Mouse (Mus musculus): ENCODE measurements around the gene Phf24. TPM values are rescaled to one million over a fixed set of nuclear protein-coding genes. Genes with fewer than 3 reads are reported as not detected.
"Not testable (repeated sequence)": the region's sequence is repeated elsewhere in the genome, so short reads cannot be mapped to it uniquely, and the experiment has no call there.

Phf24 gene
- total RNA-seq, 1 experiment from 2014 or later, result 0.73 TPM

DNA sequence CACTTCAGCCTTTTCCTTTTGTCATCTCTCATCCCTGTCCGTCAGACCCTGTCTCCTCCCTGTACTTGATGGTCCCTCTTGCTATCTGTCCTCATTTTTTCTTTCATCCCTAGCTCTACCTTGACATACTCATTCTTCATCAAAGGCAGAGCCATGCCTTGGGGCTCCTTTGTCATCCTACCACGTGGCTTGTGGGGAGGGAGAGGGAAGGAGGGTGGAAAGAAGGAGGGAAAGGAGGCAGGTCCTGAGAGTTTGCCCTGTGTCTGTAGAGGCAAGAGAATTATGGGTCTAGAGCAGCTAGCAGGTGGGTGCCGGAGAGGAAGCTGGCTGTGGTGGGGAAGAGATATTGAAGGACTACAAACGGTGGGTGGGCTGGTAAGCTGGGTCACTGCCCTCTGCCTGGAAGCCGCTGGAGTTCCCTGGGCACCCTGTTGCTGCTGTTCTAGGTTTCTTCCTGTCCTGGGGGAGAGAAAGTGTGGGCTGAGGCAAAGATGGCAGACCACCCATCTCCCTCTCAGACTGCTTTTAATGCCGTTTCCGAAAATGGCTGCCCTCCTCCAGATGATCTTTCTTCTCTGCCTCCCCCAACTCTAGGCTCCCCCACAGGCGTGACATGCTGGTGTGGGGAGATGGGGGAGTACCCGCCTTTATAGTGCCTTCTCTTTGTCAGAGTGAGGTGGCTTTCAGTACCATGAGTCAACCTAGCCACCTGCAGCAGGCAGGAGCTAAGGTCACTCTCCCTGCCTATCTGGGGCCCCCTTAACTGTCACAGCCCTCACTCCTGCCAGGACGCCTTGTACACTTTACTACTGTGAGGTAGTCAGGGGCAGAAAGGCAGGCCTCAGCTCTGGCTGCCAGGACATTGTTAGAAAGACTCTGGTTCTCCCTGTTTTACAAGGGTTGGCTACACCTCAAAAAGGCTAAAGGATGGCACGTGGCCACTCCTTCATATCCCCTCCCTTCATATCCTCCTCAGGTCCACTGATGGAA lies 35.0 kb downstream of the Phf24 start:
- DNase-seq, result no peak

GRCm38 (mm10) chr4:42952563-42952962 lies 36.1 kb downstream of the Phf24 start:
- no peak for DNase-seq

DNA sequence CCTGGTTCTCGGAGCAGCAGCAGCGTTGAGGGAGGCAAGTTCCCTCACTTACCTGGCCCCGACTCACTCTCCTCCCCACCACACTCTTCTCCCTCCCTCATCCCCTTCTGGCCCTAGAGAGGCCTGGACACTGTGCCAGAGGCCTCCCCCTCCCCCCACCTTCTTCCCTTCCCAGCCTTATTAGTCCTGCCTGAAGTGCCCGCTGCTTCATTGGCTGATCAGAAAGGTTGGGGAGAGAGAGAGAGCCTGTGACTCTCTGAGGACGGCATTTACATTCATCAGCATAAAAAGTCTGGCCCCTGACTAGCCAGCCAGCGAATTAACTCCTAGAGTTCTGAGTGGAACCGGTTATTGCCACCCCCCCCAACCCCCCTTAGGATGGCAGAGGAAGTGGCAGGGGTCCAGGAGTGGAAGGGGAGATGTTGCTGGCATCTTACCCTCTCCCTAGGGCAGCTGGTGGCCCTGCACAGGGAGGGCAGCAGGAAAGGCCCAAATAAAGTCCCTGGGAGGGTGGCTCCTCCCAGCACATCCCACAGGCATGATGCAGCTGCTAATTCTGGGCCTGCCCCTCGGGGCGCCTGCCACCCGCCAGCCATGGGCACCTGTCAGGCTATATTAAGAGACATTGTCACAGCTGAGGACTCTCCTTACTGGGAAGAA lies 37.1 kb downstream of the Phf24 start:
- no peak for DNase-seq

DNA sequence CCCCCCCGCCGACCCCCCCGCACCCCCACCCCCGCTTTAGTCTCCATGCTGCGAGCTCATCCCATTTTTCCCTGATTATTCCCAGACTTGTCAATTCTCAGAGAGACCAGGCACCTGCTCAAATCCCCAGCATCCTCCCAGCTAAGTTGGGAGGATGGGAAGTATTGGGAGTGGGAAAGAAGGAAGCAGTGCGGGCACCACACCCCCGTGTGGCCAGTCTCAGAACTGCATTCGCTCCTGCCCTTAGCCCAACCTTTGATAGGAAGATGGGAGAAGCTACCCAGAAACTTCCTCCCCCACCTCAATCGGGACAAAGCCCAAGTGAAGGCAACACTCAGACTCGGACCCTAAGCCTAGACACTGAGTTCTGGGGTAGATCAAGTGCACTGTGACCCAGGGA lies 37.8 kb downstream of the Phf24 start:
- DNase-seq, result peak; percentile 70

DNA sequence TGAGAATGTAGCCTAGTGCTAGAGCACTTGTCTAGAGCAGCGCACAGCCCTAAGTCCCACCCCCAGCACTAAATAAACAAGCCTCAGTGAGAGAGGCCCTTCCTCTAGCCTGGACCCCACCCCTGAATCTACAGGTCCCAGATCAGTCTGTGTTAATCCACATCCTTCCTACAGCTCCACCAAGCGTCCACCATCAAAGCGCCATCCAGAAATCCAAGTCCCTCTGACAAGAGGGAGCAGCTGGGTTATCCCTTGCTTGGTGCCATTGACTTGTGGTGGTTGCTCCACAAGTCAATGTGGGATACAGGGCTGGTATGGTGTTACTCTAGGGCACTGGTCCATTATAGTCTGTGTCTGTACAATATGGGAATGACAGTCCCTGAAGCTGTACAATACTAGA lies 38.7 kb downstream of the Phf24 start:
- DNase-seq, result no peak

GRCm38 (mm10) chr4:42956581-42956980 lies 40.1 kb downstream of the Phf24 start:
- no peak for DNase-seq

DNA sequence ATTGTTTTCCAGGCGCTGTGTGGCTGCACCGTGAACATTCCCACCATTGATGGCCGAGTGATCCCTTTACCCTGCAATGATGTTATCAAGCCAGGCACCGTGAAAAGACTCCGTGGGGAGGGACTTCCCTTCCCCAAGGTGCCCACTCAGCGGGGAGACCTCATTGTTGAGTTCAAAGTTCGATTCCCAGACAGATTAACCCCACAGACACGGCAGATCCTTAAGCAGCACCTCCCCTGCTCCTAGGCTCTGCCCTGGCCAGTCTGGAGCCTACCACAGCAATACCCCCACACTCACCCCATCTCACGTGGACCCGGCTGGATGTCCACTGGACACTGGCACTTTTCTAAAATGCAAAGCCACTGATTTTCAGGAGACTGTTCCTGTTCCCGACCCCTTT lies 40.8 kb downstream of the Phf24 start:
- no peak for DNase-seq

GRCm38 (mm10) chr4:42957979-42958378 lies 41.5 kb downstream of the Phf24 start:
- DNase-seq, result no peak

- no peak for DNase-seq
Observed at GRCm38 (mm10) chr4:42958942-42959341, 42.5 kb downstream of the Phf24 start.

GRCm38 (mm10) chr4:42959382-42959781 lies 42.9 kb downstream of the Phf24 start:
- no peak for DNase-seq

DNA sequence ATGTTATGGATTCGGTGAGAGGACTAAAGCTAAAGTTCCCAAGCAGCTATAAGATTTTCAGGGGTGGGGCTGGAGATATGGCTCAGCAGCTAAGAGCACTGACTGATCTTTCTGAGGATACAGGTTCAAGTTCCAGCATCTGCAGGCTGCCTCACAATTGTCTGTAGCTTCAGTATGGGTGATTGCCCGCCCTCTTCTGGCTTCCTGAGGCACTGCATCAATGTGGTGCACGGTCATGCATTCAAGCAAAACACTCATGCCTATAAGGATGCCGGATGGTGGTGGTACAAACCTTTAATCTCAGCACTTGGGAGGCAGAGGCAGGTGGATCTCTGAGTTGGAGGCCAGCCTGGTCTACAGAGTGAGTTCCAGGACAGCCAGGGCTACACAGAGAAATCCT lies 45.1 kb downstream of the Phf24 start:
- DNase-seq, result peak; percentile 57

GRCm38 (mm10) chr4:42963480-42963879 lies 47.0 kb downstream of the Phf24 start:
- no peak for DNase-seq

GRCm38 (mm10) chr4:42965039-42965719 lies 48.7 kb downstream of the Phf24 start:
- DNase-seq, result no peak

DNA sequence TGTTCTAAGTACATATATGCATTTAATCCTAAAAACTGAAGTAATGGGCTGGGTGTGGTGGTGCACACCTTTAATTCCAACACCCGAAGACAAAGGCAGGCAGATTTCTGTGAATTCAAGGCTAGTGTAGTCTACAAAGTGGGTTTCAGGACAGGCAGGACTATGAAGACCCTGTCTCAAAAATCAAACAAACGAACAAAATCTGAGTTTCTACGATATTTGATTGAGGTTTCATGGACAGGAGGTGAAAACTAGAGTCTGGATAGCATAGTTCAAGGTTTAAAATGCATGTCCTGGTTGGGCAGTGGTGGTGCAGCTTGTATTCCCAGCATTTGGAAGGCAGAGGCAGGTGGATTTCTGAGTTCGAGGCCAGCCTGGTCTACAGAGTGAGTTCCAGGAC lies 52.8 kb downstream of the Phf24 start, which contains the start of gene 1700022I11Rik:
Gene 1700022I11Rik, plus strand, starts transcription at position 301 of the 400 bp plus-strand sequence.
- DNase-seq, result no peak

DNA sequence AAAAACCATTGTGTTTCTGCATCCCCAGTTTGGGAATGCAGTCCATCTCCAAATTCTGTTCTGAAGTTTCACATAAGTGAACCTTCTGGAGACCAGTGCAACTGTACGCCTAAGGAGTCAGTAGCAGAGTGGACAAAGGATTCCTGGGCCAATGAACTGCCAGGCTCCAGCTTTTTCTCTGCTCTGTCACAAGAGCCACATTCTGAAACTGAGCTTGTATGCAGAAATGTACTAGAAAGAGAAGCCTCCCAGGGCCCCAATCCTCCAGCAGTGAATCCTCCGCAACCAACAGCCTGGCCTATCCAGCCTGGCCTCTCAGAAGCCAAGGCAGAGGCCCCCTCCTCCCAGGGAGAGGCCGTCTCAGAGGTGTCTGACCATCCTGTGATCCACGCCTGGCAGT lies 56.5 kb downstream of the Phf24 start:
- DNase-seq, result no peak

DNA sequence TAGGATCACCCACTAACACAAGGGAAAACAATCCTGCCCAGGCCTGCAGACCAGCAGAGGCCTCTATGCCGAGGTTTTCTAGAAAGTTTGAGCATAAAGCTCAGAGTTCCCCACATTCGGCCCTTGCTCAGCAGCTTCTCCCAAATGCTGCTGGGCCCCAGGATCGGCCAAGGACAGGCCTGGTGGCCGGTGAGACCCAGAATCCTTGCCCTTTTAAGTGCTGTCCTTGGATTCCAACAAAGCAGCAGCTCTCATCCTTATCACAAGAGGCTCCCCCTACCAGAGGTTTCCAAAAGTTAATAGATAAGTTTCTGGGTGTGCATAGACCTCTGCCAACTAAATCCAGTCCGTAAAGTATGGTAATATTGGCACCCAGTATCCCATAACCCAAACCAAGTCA lies 57.4 kb downstream of the Phf24 start:
- DNase-seq, result no peak

GRCm38 (mm10) chr4:42978062-42978461 lies 61.6 kb downstream of the Phf24 start:
- DNase-seq, result no peak

- not testable (repeated sequence) for DNase-seq
Observed at GRCm38 (mm10) chr4:42980467-42980866, 64.0 kb downstream of the Phf24 start.

- no peak for DNase-seq
Observed at GRCm38 (mm10) chr4:42988296-42988695, 71.8 kb downstream of the Phf24 start.
